Mouse (Mus musculus) MEL-GATA-1-ER (cell line): Measurements from ENCODE around the gene Slc4a4.
"Not testable (repeated sequence)": the region's sequence is repeated elsewhere in the genome, so short reads cannot be mapped to it uniquely, and the experiment has no call there.

Experiments used
- DNase-seq: peaks from one replicate; pipeline ENCODE4 v3.0.0-alpha.2; 2012; ENCODE audit warnings: low read depth; ENCODE audit errors: extremely low read depth

Slc4a4 gene

DNA sequence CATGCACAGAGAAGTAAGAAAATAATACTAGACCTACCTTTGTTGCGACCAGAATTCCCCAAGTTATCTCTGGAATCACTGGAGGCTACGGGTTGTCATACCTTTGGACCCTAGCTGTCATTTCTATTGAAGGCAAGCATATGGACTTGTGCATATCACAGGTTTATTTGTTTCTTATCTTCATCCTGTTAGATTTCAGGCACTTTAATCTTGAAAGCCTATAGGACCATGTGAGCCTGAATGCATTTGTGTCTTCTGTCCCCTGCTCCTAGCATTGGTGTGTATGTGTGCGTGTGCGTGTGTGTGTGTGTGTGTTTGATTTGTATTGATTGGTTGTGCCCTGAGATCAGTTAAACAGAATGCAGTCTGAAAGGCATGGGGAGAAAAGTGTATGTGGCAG lies 185.3 kb downstream of the Slc4a4 start:
- DNase-seq = no peak

DNA sequence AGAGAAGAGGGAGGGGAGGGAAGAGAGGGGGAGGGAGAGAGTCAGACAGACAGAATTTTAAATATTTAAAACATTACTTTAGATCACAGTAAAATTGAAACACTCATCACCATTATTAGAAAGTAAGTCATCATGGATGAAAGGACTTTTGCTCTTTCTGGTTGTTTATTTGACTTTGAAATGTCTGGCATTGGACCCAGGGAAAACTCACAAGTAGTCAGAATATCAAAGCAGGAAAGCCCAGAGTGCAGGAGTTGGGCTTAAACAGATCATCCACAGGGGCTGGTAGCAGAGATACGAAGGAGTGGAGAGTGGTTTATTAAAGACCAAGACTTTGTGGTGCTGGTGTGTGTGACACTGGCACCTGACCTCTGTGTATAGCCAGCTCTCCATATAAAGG lies 191.1 kb downstream of the Slc4a4 start:
- no peak for DNase-seq

DNA sequence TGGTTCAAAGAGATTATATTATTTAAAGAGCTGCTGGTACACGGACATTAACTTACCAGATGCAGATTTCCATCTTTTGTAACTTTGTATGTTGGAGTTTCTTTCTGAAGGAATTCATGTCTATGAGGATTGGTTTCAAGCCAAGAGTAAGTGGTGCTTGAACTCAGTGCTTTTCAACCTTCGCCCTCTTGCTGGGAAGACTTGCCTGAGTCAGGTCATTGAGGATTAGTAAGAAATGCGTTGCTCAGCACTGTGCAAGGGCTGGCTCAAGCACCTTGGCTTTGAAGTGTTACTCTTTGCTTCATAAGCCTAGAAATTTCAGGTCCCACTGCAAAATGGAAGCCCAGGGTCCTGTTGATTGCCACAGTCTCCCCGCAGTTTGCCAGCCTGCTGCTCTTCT lies 196.9 kb downstream of the Slc4a4 start:
- DNase-seq = no peak

DNA sequence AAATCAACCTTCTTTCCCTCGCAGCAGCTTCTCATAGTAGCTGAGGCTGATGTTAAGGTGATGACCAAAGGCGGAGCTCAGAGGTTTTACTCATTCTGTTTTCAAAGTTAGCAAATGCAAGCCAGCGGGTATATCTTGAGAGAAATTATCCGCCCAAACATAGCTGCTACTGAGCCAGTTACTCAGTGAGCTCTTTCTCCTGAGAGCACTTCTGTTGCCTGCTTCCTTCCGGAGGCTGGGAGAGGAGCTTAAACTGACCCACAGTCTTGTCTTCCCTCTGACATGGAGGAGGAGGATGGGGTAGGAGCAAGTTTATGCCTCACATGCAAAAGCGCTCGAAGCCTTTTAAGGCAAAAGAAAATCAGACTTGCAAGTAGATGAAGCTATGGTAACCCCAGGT lies 201.3 kb downstream of the Slc4a4 start:
- DNase-seq = no peak

DNA sequence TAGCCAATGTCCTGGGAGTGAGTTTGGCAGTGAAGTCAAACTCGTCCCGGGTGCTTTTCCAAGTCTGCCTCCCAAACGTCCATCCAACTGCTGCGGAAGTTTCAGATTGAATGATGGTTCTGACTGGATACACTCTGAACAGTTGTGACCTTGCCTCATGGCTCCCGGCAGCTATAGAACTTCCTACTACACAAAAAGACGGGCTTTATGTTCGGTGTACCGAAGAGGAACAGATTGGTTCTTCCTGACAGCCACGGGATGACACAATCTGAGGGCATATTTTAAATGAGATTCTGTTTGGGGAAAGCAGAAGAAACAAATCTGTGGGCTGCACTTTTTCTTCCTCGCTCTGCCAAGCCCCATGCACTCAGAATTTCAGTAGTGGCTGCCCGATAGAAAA lies 201.8 kb downstream of the Slc4a4 start:
- DNase-seq = no peak

DNA sequence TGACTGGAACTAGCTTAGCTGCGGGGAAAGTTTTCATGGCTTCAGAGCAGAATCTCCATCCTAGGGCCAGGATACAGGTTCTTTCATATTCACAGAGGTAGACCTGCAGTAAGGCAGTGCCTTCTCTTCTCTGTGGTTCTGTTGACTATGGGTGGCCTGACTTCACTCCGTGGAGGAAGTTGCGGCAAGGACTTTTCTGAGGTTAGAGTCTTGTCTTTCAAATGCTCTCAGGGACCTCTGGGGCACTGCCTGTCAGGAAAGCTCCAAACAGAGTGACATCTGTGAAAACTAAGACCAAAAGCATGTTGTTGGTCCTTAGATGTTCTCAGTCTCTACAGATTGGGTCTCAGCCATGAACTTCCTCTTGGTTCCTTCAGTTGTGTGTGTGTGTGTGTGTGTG lies 203.5 kb downstream of the Slc4a4 start:
- no peak for DNase-seq

DNA sequence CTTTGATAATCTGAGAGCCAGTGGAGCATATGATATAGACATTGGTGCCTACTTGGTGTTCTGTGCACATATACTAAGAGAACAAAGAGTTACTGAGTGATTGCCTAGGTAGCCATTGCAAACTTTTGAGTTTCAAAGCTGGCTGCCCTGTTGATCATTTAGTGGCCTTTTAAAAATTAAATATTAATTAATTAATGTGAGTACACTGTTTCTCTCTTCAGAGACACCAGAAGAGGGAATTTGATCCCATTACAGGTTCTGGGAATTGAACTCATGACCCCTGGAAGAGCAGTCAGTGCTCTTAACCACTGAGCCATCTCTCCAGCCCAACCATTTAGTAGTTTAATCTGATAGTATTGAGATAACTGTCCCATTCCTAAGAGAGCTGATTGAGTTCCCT lies 209.8 kb downstream of the Slc4a4 start:
- no peak for DNase-seq

DNA sequence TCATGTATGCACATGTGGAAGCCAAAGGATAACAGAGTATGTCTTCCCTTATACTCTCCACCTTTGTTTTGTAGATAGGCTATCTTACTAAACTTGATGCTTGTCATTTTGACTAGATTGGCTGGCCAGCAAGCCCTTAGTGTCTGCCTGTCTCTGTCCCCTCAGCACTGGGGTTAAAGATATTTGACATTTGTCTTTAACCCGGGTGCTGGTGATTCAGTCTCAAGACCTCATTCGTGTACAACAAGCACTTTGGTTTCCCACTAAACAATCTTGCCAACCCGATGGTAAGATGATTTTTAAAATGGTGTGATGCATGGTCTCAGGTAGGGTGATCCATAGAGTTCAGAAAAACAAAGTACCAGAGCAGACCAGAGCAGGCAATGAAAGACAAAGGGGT lies 210.7 kb downstream of the Slc4a4 start:
- no peak for DNase-seq

DNA sequence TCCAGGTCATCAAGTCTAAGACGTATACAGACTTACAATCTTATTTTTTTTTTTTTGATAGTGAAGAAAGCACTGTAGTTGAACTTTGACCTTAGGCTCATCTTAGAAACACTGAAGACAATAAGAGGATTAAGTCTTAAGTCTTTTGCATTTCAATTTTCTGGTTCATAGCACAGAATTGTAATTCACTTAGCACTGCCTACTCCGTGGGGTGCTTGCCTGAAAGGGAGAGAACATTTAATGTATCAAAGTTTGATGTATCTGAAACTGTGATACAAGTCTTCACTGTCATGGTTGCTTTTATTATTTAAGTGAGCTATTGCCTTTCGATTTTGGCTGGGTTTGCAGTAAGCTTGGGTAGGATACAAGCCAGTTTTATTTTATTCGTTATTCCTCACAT lies 211.5 kb downstream of the Slc4a4 start:
- no peak for DNase-seq

DNA sequence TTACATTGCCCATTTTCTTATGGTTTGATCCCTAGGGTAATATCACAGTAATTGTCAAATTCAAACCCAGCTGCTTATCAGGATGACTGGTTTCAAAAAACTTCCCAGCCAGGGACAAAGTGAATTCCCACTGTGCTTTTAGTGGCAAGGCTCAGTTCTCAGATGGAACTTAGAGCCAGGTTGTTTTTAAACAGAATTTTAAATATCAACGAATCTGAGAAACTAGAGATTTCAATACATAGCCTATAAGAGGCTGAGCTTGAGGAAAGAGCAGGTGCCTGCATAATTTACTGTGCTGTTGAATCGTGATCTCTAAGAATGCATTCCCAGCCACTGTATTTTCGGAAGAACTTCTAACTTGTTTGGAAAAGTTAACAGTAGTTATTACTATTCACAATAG lies 213.3 kb downstream of the Slc4a4 start:
- DNase-seq = no peak

DNA sequence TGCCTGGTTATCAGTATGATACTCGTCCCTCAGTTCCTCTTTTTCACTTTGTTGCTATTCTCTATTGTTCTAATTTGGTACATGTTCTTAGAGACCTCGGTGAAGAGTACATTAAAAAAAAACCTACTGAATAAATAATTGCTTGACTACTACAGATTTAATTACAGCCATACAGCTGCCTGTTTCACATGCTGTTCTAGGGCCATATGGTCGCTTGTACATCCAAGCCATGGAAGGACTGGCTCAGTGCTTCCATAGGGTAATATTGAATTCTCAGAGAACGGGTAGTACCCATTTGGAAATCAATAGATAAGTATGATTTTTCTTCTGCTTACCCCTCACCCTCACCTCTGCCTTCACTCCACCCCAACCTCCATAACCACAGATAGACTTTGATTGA lies 215.9 kb downstream of the Slc4a4 start:
- DNase-seq = peak; percentile 15

DNA sequence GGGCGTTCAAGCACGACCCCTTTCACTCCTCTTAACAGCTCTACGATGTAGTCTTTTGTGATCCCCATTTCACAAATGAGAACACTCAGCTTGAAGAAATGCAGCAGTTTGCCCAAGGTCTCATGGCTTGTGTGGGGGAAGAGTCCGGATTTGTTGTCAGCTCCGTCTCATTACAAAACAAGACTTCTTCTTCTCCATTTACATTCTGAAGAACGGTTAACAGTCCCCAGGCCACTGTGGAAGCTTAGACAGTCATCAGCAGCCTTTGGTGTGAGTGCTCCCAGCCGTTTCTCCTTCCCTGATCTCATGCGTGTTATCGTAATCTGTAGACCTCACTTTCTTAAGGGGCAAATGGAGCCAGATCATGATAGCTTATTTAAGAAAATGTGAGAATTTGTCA lies 218.7 kb downstream of the Slc4a4 start:
- DNase-seq = no peak

DNA sequence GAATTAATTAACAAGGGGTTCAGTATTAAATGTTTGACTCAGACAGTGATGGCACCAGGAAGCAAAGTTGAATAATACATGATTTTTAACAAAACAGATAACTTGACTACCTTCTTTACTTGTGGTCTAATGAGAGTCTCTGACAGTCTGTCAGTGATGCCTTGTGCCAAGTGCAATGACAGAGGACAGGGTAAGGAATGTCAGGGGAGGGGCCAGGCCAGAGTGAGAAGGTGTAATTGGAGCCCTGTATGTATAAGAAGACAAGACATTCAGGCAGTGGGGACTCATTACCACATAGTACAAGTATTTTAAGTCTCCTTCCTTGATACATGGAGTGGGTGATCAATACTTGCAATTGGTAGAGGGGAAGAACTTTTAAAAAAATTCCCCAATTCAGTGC lies 219.6 kb downstream of the Slc4a4 start:
- no peak for DNase-seq

DNA sequence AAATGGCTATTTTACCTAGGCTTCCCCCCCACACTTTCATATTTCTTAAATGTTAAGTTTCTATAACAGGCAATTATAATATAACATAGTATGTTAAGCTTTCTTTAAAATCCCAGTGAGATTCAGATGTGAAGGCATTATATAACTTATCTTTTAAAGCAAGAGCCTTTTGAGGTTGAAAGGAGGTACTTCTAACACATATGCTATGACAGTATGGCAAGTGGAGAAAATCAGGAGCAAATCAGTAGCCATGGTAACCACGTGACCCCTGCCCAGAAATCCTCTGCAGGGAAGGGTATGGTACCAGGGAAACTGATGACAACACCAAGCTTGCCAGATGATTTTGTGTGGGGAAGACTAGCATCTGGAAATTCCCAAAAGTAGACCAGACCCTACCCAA lies 222.2 kb downstream of the Slc4a4 start:
- no peak for DNase-seq

DNA sequence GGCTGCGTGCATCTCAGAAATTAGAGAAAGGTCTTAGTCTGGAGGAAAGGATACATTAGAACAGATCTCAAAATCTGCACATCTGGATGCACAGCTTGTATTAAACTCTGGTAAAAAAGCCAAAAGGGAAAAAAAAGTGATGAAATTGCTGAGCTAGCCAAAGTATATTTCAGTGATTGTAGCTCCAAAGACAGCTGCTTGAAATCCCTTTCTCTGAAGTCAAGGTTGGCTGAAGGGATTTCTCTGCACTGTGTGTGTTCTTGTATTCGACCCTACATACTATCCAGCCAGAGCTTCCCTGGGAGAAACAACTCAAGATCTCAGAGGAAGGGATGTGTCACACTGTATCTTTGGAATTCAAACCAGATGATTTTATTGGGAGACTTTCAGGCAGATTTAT lies 223.2 kb downstream of the Slc4a4 start:
- no peak for DNase-seq

DNA sequence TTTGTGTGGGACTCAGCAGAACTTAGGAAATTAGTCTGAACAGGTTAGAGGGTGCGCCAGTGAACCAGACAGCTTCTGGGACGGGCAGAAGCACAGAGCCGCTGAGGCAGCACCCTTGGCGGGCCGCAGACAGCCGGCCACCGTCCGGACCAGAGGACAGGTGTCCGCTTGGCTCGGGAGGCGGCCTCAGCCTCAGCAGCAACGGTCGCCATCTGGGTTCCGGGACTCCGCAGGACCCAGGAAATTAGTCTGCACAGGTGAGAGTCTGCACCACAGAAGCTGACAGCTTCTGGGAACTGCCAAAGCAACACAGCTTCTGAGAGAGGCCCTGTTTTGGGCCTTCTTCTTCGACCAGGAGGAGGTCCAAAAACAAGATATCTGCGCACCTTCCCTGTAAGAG lies 225.4 kb downstream of the Slc4a4 start:
- not testable (repeated sequence) for DNase-seq

DNA sequence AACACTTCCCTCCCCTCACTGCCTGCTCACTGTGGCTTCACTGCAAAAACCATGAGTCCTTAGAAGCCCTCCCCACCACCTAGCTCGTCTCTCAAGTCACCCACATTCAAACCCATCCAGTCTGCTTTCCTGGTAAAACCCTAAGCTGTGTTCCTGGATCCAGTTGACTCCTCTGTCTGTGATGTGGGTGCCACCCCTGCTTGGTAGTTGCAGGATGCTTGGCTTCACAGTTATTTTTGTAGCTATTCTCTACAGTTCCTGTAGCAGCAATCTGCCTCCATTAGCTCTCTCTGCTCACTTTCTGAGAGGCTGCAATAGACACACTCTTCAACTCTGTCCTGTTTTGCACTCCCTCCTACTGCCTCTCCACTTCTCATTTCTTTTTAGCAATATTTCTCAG lies 234.3 kb downstream of the Slc4a4 start:
- DNase-seq = no peak

DNA sequence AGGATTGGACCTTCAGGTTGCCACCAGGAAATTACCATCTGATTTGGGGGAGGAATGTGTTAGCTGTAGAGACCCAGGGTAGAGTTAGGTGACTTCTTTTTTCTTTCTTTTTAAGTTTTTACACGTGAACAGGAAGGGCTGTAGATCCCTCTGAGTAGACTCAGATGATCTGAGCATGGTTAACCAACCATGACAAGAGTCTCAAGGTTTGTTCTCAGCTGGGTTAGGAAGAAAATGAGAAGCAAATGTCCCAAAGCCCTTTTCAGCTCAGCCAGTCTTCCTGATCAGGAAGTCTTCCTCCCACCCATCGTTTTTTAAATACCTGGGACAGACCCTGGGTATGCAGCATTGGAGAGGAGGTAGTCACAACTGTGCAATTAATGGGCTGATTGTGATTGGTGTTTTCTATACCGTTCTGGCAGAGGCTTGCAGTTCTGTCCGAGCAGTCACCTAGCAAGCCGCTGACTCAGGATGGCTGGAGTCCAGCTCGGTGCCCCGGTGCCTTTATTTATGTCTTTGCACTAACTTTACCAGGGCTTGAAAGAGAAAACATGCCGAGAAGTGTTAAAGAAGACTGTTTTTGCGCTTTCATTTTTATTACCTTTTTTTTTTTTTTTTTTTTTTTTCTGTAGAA lies 236.8 kb downstream of the Slc4a4 start:
- no peak for DNase-seq

DNA sequence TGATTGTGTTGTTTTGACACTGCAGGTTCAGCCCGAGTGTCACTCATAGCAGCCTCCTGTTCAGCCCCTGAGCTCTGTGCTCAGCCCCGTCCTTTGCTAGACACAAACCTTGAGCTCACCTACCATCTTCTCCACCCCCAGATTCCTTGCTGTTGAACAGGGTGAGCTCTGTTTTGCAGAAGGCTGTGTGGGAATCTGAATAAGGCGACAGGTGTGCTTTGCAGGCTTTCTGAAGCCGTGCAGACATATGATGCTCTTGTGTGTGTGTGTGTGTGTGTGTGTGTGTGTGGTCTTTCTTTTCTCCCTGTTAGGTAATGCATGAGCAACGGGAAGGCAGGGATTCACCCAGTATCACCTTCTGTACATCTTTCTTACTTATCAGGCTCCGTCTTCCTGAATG lies 241.6 kb downstream of the Slc4a4 start:
- DNase-seq = no peak

DNA sequence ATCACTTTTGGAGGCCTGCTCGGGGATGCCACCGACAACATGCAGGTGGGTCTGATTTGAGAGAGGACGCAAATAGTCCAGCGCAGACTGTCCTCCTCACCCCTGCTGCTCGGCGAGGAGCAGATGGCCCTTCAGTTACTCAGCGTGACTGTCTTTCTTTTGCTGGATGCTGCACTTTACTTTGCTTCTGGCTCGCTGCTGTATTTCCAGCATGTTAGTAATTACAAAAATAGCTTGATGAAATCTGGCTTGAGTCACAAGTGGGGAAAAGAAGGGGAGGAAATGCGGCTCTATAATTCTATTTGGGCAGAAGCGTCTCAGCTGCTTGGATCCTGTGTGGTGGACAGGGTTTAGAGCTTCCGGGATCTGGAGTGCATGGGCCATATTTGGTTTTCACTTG lies 249.2 kb downstream of the Slc4a4 start:
- DNase-seq = no peak

DNA sequence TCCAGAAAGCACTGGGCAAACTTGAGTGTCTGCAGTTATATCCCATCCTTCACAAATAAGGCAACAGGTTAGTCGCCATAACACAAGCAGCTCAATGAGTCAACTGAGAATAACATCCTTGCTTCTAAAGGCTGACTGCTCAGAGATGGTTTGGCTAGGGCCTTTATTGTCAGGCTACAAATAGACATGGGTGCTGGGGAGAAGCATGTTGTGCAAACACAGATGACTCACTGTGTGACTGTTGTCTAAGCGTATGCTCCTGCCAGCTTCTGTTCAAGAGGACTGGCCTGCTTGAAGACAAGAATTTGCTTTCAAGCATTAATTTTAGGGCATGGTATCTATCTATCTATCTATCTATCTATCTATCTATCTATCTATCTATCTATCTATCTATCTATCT lies 253.5 kb downstream of the Slc4a4 start:
- no peak for DNase-seq

DNA sequence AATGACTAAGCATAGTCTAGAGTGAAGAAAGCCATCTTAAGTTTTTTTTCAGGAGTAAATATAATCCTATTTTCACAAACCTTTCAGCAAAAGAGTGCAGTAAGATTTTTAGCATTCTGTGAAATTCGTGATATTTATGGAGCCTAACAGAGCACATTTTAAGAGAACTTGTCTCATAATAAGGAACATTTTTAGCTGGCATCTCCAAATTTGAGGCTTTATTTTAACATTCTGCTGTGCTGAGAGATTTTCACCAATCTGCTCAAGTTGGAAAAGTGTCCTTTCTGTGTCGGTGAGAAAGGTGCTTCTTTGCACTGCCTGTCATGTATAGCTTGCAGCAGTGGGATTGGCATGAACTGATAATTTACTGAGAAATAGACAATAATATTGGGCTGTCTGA lies 255.1 kb downstream of the Slc4a4 start:
- DNase-seq = no peak

DNA sequence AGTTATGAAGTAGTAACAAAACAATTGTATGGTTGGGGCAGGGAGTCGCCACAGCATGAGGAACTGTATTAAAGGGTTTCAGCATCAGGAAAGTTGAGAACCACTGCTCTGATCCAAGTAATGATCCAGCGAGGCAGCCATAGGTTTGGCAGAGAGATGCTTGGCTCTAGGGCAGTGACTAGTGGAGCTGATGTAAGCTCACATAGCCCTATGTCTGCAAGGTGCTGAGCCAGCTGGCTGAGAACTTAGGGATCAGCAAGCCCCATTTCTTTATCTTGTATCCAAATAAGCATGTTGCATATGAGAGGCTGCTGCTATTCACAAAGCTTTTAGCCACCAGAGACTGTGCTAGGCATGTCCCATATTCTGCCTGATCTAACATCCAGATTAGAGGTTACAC lies 259.7 kb downstream of the Slc4a4 start:
- DNase-seq = no peak

DNA sequence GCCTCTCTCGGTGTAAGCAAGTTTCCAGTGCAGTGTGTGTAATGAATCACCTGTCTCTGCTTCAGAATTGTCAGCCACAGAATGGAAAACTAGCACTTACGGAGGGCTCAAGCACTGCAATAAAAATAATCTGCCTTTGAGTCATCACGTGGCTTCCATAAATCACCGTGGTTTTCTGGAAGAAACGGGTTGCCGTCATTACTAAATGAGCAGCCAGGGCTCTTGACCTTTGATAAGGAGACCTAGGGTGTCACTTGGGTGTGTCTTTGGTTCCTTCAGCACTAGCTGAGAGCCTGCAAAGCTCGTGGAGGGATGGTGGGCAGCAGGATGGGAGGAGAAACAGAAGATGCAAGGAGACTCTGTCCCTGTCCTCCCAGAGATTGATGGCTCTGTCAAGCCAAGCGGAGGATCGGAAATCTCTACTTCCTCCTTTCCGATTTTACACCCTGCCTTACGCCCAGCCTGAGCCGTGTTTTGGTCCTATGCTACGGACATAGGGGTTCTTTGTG lies 260.7 kb downstream of the Slc4a4 start:
- DNase-seq = no peak
